Mouse (Mus musculus) E14TG2a.4 (cell line): ENCODE results near the gene Gm266.

Experiments
- CTCF ChIP-seq: conservative IDR thresholded peaks from 2 replicates; pipeline ENCODE4 v1.5.1; 2014; ENCODE audit warnings: low read length
- NANOG ChIP-seq: IDR thresholded peaks from 2 replicates; pipeline ENCODE4 v1.6.1; 2014; ENCODE audit warnings: borderline replicate concordance, low read length, mixed read lengths
- POU5F1 ChIP-seq: IDR thresholded peaks from 2 replicates; pipeline ENCODE4 v1.6.1; 2014; ENCODE audit warnings: low read length, borderline replicate concordance

DNA sequence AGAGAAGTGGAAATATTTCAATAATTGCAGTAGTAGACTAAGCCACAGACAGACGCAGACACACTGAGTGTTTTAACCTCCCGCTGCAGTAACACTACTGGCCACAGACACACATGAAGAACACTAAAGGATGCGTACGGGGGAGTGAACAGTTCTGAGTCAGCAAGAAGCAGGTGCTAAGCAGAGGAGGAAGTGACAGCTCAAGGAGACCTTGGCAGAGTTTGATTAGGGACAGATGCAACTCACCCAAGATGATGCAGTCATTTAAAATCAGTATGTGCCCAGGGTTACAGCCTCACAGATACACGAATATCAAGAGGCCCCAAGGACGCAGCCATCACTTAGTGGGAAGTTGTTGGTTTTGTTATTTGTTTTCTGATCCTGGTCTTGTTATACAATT lies 31.2 kb upstream of the Gm266 start:
- no peak for TF ChIP-seq CTCF
- no peak for TF ChIP-seq POU5F1
- no peak for TF ChIP-seq NANOG
